ENCODE assay signal across 35 mouse cellular contexts in genomic region chr5:147566335-147566734, GRCm38 (mm10).
"Had no signal": no experiment of that assay in that cellular context is flagged by ENCODE, and none has a peak within 500 bp of the region (broad histone marks: within the 10 kb centered on the region; RNA-seq: fewer than 3 reads in every experiment).

No protein-coding gene starts in this region.

- ATAC-seq: hindbrain, embryonic 16.5 days; hindbrain, postnatal 0 days; inflammation-experienced regulatory T-cells, adult 6 months; intestine, embryonic 15.5 days; intestine, embryonic 16.5 days; intestine, postnatal 0 days had no signal

- H3K4me1 ChIP-seq: heart, embryonic 13.5 days; hindbrain, embryonic 15.5 days; intestine, embryonic 15.5 days had no signal

- H3K4me2 ChIP-seq: heart, embryonic 11.5 days; heart, embryonic 12.5 days; heart, embryonic 13.5 days; heart, embryonic 15.5 days; hindbrain, embryonic 12.5 days; hindbrain, embryonic 13.5 days; hindbrain, embryonic 14.5 days; hindbrain, embryonic 15.5 days; intestine, embryonic 15.5 days; kidney, embryonic 15.5 days had no signal

- H3K27ac ChIP-seq: heart, embryonic 13.5 days; heart, embryonic 15.5 days; hindbrain, embryonic 10.5 days; hindbrain, embryonic 12.5 days; hindbrain, embryonic 13.5 days; hindbrain, embryonic 14.5 days; hindbrain, embryonic 15.5 days; hindbrain, postnatal 0 days; intestine, embryonic 15.5 days; kidney, embryonic 15.5 days; kidney, postnatal 0 days; layer of hippocampus, adult 2 months; left cerebral cortex, adult 2 months had no signal

- H3K27me3 ChIP-seq: heart, embryonic 12.5 days; heart, embryonic 13.5 days; heart, embryonic 15.5 days; hindbrain, embryonic 12.5 days; hindbrain, embryonic 13.5 days; hindbrain, embryonic 15.5 days; intestine, embryonic 15.5 days had no signal

- H3K36me3 ChIP-seq: heart, embryonic 12.5 days; heart, embryonic 13.5 days; heart, embryonic 15.5 days; hindbrain, embryonic 10.5 days; hindbrain, embryonic 12.5 days; hindbrain, embryonic 13.5 days; hindbrain, embryonic 15.5 days; intestine, embryonic 15.5 days; kidney, embryonic 15.5 days had no signal

- H3K4me3 ChIP-seq: heart, embryonic 12.5 days; heart, embryonic 13.5 days; heart, embryonic 15.5 days; hindbrain, embryonic 10.5 days; hindbrain, embryonic 12.5 days; hindbrain, embryonic 13.5 days; hindbrain, embryonic 15.5 days; intestine, embryonic 15.5 days; kidney, embryonic 15.5 days; layer of hippocampus, adult 2 months; left cerebral cortex, adult 2 months had no signal

- H3K9ac ChIP-seq: heart, embryonic 12.5 days; heart, embryonic 13.5 days; heart, embryonic 15.5 days; hindbrain, embryonic 12.5 days; hindbrain, embryonic 13.5 days; hindbrain, embryonic 14.5 days; hindbrain, embryonic 15.5 days; intestine, embryonic 15.5 days; kidney, embryonic 15.5 days had no signal

- DNase-seq: heart, postnatal 10 days; heart, postnatal 14 days; heart, postnatal 36 days; heart, postnatal 4 days; kidney, adult 11 months; kidney, adult 18-20 months; kidney, adult 2 months; kidney, adult 8-10 months; kidney, adult 9 months; kidney, postnatal 10 days; kidney, postnatal 14 days; kidney, postnatal 25 days; kidney, postnatal 36 days; kidney, postnatal 4 days; layer of hippocampus, adult 9-11 months; layer of hippocampus, postnatal 36 days had no signal
